Mouse (Mus musculus) gastrocnemius, postnatal 25 days (tissue): Measurements from ENCODE around the gene Park7. TPM values are rescaled to one million over a fixed set of nuclear protein-coding genes. Genes with fewer than 3 reads are reported as not detected.

Experiments used
- DNase-seq: peaks from one replicate; pipeline ENCODE4 v3.0.0; 2022
- total RNA-seq, 2 experiments: library from RNA; stranded (reverse); gene quantifications; 1 replicate in 1 of 2; 2 replicates in 1 of 2; pipeline ENCODE4 v1.2.3; 2021

Park7 gene
- total RNA-seq, 2 experiments from 2014 or later = 669 to 811 TPM

- no peak for DNase-seq
Measured at GRCm38 (mm10) chr4:150849964-150850363, 64.3 kb downstream of the Park7 start.

Other genes with a start within 250 kb of the Park7 start
- gene Errfi1, start 60.5 kb downstream of the Park7 start, total RNA-seq = 10 to 100 TPM; 16.0 to 17.9 TPM
- under 1 TPM in 1 of 2 experiments, not detected in 1; 0.18 TPM for gene Tnfrsf9, start 125 bp upstream of the Park7 start, total RNA-seq
- gene Uts2, start 82.7 kb upstream of the Park7 start, total RNA-seq = not detected
- 10 to 100 TPM in 1 of 2 experiments, 1 to 10 TPM in 1; 3.8 to 16.2 TPM for gene Per3, start 130.2 kb upstream of the Park7 start, total RNA-seq
- gene Vamp3, start 143.5 kb upstream of the Park7 start, total RNA-seq = 10 to 100 TPM; 49.0 to 54.0 TPM
- not detected for gene Gm13090, start 175.1 kb upstream of the Park7 start, total RNA-seq